Mouse (Mus musculus): Measurements from ENCODE around the gene Mtmr10.

Mtmr10 gene

GRCm38 (mm10) chr7:64287414-64288091 is at the start of gene Mtmr10:
Gene Mtmr10 (plus strand): TSS chr7:64287653.
- peak; percentile 85 for DNase-seq (ENCODE audit: low read depth)

GRCm38 (mm10) chr7:64237747-64238146 is 49.7 kb upstream of the Mtmr10 start:
- no peak for DNase-seq (ENCODE audit: low read depth)

DNA sequence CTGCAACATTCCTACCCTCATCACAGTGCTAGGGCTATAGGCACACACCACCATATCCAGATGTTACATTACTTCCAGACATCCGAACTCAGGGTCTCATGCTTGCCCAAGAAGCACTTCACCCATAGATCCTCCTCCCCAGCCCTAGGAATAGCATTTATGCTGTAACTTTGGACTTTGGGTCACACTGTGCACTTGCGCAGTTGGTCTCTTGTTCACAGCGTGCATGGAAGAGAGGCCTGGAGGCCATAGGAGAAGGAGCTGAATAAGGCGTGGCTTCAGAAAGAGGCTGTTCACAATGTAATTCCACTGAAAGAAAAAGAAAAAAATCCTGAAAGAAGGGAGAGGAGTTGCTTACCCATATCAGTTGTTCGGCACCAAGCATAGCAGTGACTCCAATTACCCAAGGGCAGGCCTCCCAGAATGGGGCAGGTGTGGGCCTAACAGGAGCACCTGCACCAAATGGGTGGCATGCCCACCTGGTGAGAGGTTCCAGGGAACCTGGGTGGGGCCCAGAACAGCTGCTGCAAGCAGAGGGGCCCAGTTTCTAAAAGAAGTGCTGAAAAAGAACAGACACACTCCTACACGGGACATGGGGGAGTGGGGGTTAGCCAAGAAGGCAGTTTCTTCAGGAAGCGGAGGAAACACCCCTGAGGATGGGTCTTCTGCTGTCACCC is 48.9 kb upstream of the Mtmr10 start:
- no peak for DNase-seq (ENCODE audit: low read depth)

GRCm38 (mm10) chr7:64239138-64239805 is 48.2 kb upstream of the Mtmr10 start:
- DNase-seq (ENCODE audit: low read depth), result no peak

DNA sequence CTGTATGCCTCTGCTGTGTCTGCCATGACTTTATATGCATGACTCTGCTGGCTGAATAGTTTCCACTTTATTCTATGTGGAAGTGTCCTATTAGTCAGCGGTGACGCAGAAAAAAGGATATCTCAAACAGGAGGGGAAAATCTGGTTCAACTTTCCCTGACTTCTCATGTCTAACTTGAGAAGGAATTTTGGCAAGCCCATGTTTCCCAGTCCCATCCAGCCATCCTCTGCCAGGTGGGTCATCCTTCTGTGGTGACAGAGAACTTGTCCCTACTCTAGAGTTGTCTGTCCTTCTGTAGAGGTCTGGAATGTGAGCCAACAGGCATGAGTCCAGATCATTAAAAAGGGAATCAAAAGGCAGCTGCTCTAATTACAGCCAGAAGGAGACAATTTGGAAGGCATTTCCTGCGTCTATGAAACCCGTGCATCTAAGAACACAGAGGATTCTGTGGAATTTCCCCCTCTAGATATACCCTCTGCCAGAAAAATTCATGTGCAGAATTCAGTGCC is 47.6 kb upstream of the Mtmr10 start:
- DNase-seq (ENCODE audit: low read depth), result no peak

DNA sequence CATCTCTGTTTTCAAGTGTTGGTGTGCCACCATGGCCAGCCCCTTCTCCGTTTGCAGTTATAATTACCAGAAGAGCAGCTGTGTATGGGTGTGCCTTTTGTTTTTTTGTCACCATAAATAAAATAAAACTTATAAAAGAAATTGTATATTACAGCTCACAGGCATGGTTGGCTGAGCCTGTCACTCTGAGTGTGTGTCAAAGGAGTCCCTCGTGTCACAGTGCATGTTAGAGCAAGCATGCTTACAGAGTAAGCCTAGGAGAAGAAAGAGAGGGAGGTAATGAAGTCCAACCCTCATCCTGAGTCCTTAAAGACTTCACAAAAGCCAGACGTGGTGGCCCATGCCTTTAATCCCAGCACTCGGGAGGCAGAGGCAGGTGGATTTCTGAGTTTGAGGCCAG is 45.0 kb upstream of the Mtmr10 start:
- DNase-seq (ENCODE audit: low read depth), result no peak

- no peak for DNase-seq (ENCODE audit: low read depth)
These were observed 43.1 kb upstream of the Mtmr10 start for GRCm38 (mm10) chr7:64244371-64244770.

DNA sequence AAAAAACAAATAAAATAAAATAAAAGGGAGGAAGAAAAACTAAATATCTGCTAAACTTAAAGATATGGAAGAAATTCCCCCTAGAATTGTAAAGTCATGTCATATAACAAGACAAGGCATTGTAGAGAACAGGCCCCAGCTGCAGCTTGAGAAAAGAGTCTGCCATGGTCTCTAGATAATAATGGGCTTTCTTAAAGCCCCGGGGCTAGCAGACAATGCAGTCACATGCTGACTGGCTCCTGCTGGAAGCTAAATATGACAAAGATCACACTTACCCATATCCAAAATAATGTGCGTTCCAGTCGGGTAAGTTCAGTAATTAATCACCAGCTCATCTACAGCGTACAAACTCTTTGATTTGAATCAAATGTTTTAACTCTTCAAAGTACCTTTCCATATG is 40.7 kb upstream of the Mtmr10 start:
- no peak for DNase-seq (ENCODE audit: low read depth)

DNA sequence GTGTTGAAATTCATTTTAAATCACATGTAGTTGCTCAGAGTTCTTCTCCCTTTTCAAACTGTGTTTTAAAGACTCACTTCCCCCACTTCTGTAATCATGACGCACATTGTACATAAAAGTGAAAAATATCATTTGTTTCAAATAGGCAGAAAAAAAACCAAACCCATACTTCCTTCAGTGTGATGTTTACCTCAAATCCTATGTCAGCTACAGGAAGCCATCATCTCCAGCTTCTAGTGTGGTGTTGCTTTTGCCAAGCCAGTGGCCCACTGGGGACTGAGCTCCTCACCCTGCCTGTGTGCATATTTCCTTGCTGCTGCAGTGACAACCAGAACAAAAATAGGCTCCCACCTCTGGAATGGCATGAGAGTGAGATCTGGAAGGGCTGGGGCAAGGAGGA is 39.1 kb upstream of the Mtmr10 start:
- no peak for DNase-seq (ENCODE audit: low read depth)

DNA sequence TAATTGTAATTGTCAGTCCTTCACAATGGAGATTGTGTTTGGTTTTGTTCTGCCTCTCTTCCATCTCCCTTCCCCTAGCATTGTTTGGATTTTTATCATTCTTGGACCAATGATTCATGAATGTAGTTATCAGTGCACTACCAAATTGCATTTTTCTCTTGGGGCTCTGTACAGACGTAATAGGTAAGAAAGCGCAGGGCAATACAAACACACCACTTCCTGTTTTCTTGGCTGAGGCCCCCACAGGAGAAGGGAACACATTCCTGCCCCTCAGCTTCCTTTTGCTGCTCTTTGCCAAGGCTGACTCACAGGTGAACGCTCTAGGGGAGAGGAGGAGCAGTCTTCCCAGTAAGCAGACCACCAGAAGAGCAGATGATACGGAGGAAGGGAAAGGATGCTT is 37.7 kb upstream of the Mtmr10 start:
- DNase-seq (ENCODE audit: low read depth), result no peak

DNA sequence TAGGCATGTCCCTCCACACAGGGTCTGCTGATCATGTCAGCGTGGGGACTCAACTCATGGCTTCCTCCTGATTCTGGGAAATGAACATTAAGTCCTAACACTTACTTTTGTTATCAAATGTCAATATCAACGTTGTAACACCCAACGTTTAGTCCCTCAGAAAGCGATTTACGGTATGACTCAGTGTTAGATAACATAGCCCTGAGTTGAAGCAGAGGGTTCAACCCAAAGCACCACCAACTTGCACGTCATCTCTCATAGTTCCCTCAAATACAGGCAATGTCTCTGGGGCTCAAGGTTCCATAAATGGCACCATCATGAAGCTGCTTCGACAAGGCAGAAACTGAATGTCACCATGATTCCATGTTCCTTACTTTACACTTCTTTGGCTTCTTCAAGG is 37.0 kb upstream of the Mtmr10 start:
- DNase-seq (ENCODE audit: low read depth), result no peak

DNA sequence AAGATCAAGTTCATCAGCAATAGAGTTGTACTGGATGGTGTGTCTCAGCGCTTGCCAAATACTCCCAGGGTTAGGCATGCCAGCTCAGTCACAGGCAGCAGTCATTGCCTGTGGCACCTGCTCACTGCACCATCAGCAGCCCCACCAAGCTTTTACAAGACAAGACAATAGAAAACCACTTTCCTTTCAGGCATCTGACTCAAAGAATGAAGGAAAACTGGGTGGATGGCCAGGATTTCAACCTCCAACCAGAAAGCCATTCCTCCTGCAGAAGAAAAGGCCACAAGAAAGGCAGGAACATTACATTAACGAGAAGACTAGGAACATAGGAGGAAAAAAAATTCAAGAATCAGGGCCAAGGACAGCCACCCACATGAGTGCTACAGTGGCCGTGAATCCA is 33.7 kb upstream of the Mtmr10 start:
- DNase-seq (ENCODE audit: low read depth), result no peak

DNA sequence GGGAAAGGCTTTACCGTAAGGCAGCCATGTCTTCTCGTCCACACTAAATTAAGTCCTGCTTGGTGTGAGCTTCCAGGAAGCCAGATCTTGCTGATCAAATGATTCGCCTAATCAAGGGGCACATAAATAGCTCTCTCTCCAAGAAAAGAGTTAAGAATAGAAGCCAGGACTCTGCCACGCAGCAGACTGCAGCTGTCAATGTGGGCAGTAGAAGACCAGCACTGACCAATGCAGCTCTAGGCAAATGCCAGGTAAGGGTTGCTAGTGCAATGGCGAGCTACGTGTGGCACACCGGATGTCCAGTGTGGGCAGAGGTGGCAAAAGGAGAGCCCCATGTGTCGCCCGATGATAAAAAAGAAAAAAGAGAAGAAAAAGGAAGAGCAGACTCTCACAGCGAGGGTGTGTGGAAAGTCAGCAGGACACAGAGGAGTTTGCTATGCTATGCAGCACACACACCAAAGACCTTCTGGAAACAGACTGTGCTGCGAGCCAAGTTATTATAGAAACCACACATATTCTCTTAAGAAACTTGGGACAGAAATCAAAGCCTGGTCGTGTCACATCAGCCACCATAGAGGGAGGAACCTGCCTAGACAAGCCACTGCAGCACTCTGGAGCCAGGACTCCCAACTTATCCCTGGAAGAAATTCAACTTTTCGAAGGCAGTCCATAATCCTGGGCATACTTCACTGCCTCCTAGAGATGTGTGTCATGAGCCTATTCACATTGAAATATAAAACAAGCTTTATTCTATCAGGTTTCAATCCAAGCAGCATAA is 21.8 kb upstream of the Mtmr10 start:
- DNase-seq (ENCODE audit: low read depth), result no peak

GRCm38 (mm10) chr7:64266587-64266986 is 20.9 kb upstream of the Mtmr10 start:
- DNase-seq (ENCODE audit: low read depth), result no peak

DNA sequence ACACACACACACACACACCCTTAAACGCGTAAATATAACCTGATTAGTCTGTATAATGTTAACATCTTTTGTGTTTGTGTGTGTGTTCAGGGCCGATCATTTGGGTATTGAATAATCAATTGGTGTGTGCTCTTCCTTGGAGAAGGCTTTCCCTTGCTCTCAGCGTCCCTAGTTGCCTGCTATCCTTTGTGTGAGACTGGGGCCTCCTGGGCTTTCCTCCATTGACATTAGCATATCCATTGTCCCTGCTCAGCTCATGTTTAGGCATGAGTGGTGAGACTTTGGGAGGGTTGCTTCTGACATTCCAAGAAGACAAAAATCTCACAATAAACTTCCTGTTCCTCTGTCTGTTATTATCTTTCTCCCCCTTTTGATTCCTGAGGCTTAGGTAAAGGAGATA is 15.5 kb upstream of the Mtmr10 start:
- DNase-seq (ENCODE audit: low read depth), result no peak

- no peak for DNase-seq (ENCODE audit: low read depth)
These were observed 11.9 kb upstream of the Mtmr10 start for GRCm38 (mm10) chr7:64275518-64275917.

- no peak for DNase-seq (ENCODE audit: low read depth)
These were observed 10.5 kb upstream of the Mtmr10 start for GRCm38 (mm10) chr7:64276921-64277320.

DNA sequence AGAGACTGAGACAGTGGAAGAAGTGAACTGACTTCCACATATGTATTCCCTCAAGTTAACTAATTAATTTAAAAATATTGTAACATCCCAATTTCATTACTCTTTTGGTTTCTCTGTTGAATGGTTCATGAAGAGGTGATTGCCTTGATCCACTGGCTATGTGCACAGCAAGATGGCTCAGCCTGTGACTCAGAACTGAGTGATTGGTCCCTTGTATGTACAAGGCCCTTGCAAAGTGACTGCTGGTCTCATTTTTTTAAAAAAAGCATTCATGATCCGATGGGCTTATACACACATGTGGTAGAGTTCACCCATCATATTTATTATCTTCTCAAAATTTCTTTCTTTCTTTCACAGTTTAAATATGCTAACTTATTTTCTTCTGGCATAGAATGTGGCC is 8.9 kb upstream of the Mtmr10 start:
- no peak for DNase-seq (ENCODE audit: low read depth)

GRCm38 (mm10) chr7:64279548-64279947 is 7.9 kb upstream of the Mtmr10 start:
- DNase-seq (ENCODE audit: low read depth), result no peak

DNA sequence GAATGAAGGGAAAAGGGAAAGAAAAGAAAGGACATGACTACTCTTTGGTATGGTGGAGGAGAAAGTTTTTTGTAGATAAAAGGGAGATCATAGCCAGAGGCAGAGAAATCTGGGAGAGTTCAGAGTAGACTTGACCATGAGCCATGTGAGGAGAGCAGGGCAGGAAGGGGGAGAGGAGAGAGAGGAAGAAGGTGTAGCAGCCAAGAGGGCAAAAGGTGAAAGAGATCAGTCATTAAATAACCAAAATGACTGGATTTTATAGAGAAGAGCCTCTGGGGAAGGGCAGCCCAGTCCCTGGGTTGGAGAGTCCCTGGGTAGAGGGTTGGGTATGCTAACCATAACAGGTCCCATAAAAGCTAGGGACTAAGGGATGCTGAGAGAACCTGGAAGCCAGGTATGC is 887 bp upstream of the Mtmr10 start:
- no peak for DNase-seq (ENCODE audit: low read depth)

- DNase-seq (ENCODE audit: low read depth), result no peak
These were observed 2.0 kb downstream of the Mtmr10 start for GRCm38 (mm10) chr7:64289416-64289815.

DNA sequence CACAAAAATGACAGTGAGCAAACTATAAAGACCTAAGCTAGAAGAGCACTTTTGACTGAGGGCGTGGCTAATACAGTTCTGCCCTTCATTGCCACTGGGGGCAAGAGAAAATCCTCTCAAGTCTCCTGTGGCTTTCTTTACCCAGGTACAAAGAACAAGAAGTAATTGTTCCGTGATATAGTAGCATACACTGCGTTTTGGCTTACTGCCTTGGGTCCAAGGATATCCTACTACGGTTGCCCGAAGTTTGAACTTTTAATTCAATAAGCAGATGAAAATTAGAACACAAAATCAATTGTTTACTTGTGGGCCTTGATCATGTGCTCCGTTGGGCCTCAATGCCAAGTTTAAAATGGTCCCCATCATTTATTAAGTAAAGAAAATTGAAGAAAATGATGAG is 3.0 kb downstream of the Mtmr10 start:
- no peak for DNase-seq (ENCODE audit: low read depth)
